8 mouse cellular contexts compared by ENCODE assay signal in genomic region chr11:100814498-100814897, GRCm38 (mm10). TPM values are rescaled to one million over a fixed set of nuclear protein-coding genes. Genes with fewer than 3 reads are reported as not detected.
DNase-seq lines count a peak whose midpoint lies in the region; ATAC-seq and TF ChIP-seq lines count a peak whose summit lies in the region.

No protein-coding gene starts in this region.

- no peaks in the 10 kb centered on the region for H3K36me3 ChIP-seq in heart, postnatal 0 days (replicated peaks; ENCODE audit: control insufficient read depth, insufficient read depth, low read length)
- no peaks in the 10 kb centered on the region for H3K36me3 ChIP-seq in limb, embryonic 13.5 days
- H3K36me3 ChIP-seq in myocyte (ENCODE audit: control insufficient read depth, insufficient read depth), result no peaks in the 10 kb centered on the region
- no peaks in the 10 kb centered on the region for H3K36me3 ChIP-seq in forebrain, embryonic 13.5 days (ENCODE audit: poor library complexity, severe bottlenecking)

- no peaks in the 10 kb centered on the region for H3K79me2 ChIP-seq in myocyte (ENCODE audit: control insufficient read depth, insufficient read depth)

- H3K4me1 ChIP-seq in heart, postnatal 0 days (ENCODE audit: control insufficient read depth, insufficient read depth), result peaks cover 11% of the 10 kb centered on the region
- peaks cover 32% of the 10 kb centered on the region for H3K4me1 ChIP-seq in limb, embryonic 13.5 days
- peaks cover 9% of the 10 kb centered on the region; the same call in 1 of the 2 replicates for H3K4me1 ChIP-seq in forebrain, embryonic 13.5 days

- H3K27ac ChIP-seq in heart, postnatal 0 days (ENCODE audit: low read depth), result peak overlapping the region; percentile 73
- no peak overlapping the region for H3K27ac ChIP-seq in limb, embryonic 13.5 days
- no peak overlapping the region for H3K27ac ChIP-seq in forebrain, embryonic 13.5 days

- ATAC-seq in heart, postnatal 0 days (ENCODE audit: insufficient read depth, low read depth), result peak; percentile 85
- peak; percentile 46; the same call in 1 of the 2 replicates for ATAC-seq in limb, embryonic 13.5 days (ENCODE audit: low FRiP score, low read depth)
- no peak for ATAC-seq in forebrain, embryonic 13.5 days

- no peak for TF ChIP-seq POLR2A in myocyte (IDR thresholded peaks at IDR 0.05; ENCODE audit: insufficient read length, low read depth)

- no peak for TF ChIP-seq EP300 in heart, postnatal 0 days (IDR thresholded peaks at IDR 0.05; ENCODE audit: low read depth)

- no peak overlapping the region for H3K9ac ChIP-seq in heart, postnatal 0 days (replicated peaks; ENCODE audit: low read depth, low read length)
- H3K9ac ChIP-seq in limb, embryonic 13.5 days, result no peak overlapping the region
- H3K9ac ChIP-seq in forebrain, embryonic 13.5 days, result no peak overlapping the region

- no peak overlapping the region for H3ac ChIP-seq in myocyte (ENCODE audit: control insufficient read depth, insufficient read length)

- 20% methylated on average over 13 of the region's 13 CpGs for WGBS in heart, postnatal 0 days
- 60% methylated on average over 13 of the region's 13 CpGs for WGBS in limb, embryonic 13.5 days
- 80% methylated on average over 13 of the region's 13 CpGs for WGBS in forebrain, embryonic 13.5 days

- H3K27me3 ChIP-seq in heart, postnatal 0 days (ENCODE audit: control insufficient read depth, insufficient read depth, low read length), result no peaks in the 10 kb centered on the region
- peaks cover 8% of the 10 kb centered on the region; the same call in 1 of the 2 replicates for H3K27me3 ChIP-seq in limb, embryonic 13.5 days
- no peaks in the 10 kb centered on the region for H3K27me3 ChIP-seq in myocyte (ENCODE audit: control insufficient read depth, insufficient read depth, insufficient read length)
- no peaks in the 10 kb centered on the region for H3K27me3 ChIP-seq in forebrain, embryonic 13.5 days

- peak; percentile 55 for DNase-seq in ZHBTc4 (ENCODE audit: low read depth, low spot score)
- DNase-seq in cerebellum, postnatal 36 days, result peak; percentile 30 to 45
- DNase-seq in heart, postnatal 0 days (ENCODE audit: low spot score), result peak; percentile 82
- peak; percentile 32 for DNase-seq in urinary bladder, postnatal 10 days (ENCODE audit: low spot score)
- no peak for DNase-seq in layer of hippocampus, adult 8-10 months (ENCODE audit: low spot score in 2 of 2)

- no peaks in the 10 kb centered on the region for H3K9me3 ChIP-seq in heart, postnatal 0 days (replicated peaks; ENCODE audit: control insufficient read depth, low read length)
- H3K9me3 ChIP-seq in limb, embryonic 13.5 days, result no peaks in the 10 kb centered on the region
- H3K9me3 ChIP-seq in forebrain, embryonic 13.5 days (replicated peaks), result no peaks in the 10 kb centered on the region

- TF ChIP-seq CTCF in heart, postnatal 0 days (IDR thresholded peaks at IDR 0.05; ENCODE audit: low read depth), result 0 out of 2 replicates have a peak, but pooled peaks have one; percentile 9

- peak overlapping the region; percentile 8; the same call in 1 of the 2 replicates for H3K4me3 ChIP-seq in heart, postnatal 0 days (ENCODE audit: low read depth, low read length)
- H3K4me3 ChIP-seq in limb, embryonic 13.5 days, result no peak overlapping the region
- H3K4me3 ChIP-seq in myocyte, result no peak overlapping the region
- no peak overlapping the region for H3K4me3 ChIP-seq in forebrain, embryonic 13.5 days

- peak overlapping the region; percentile 42 for H3K4me2 ChIP-seq in heart, postnatal 0 days (ENCODE audit: low read depth, low read length)
- H3K4me2 ChIP-seq in limb, embryonic 13.5 days (replicated peaks), result no peak overlapping the region
- peak overlapping the region; percentile 28 for H3K4me2 ChIP-seq in myocyte (ENCODE audit: low read depth)
- H3K4me2 ChIP-seq in forebrain, embryonic 13.5 days, result no peak overlapping the region

TF ChIP-seq in myocyte, 11 proteins besides CTCF, POLR2A, EP300 and RAD21:
- no peak for TF ChIP-seq E2F4 (IDR thresholded peaks at IDR 0.05; ENCODE audit: insufficient read depth)
- TF ChIP-seq MAX (IDR thresholded peaks at IDR 0.05; ENCODE audit: low read depth), result no peak
TF ChIP-seq in myocyte: peak in this region for 0.

RNA-seq across cellular contexts. Expression of gene Stat5b, which starts 36.0 kb away (rescaled TPM):
- 29.2 and 48.2 TPM in 2 replicates for total RNA-seq in heart, postnatal 0 days (2014; rRNA removed; ENCODE audit: low replicate concordance)
- 22.5 and 23.3 TPM in 2 replicates for polyA plus RNA-seq in heart, postnatal 0 days (2015; fragmentation: Nextera tagmentation; extraction: Ambion mirVana)
- polyA plus RNA-seq in limb, embryonic 13.5 days (2015; fragmentation: Nextera tagmentation; extraction: Ambion mirVana), result 18.9 and 19.8 TPM in 2 replicates
- 12.0 TPM for polyA plus RNA-seq in myocyte (2012; fragmentation: generic; extraction: Trizol)
- 11.1 and 14.0 TPM in 2 replicates for polyA plus RNA-seq in forebrain, embryonic 13.5 days (2015; fragmentation: Nextera tagmentation; extraction: Ambion mirVana)
- 10 to 100 TPM; 13.3 to 18.4 (median 15.6) TPM for total RNA-seq in layer of hippocampus, adult 8-10 months (2022)

RNA-seq across cellular contexts. Expression of gene Ghdc, which starts 43.7 kb away (rescaled TPM):
- 8.2 and 13.0 TPM in 2 replicates for total RNA-seq in heart, postnatal 0 days (2014; rRNA removed; ENCODE audit: low replicate concordance)
- polyA plus RNA-seq in heart, postnatal 0 days (2015; fragmentation: Nextera tagmentation; extraction: Ambion mirVana), result 6.8 and 7.0 TPM in 2 replicates
- 6.6 and 8.0 TPM in 2 replicates for polyA plus RNA-seq in limb, embryonic 13.5 days (2015; fragmentation: Nextera tagmentation; extraction: Ambion mirVana)
- 10.4 TPM for polyA plus RNA-seq in myocyte (2012; fragmentation: generic; extraction: Trizol)
- polyA plus RNA-seq in forebrain, embryonic 13.5 days (2015; fragmentation: Nextera tagmentation; extraction: Ambion mirVana), result 1.9 and 2.4 TPM in 2 replicates
- 1 to 10 TPM; 6.2 to 7.7 (median 6.9) TPM for total RNA-seq in layer of hippocampus, adult 8-10 months (2022)

RNA-seq across cellular contexts. Expression of gene Stat5a, which starts 44.7 kb away (rescaled TPM):
- 12.6 and 21.3 TPM in 2 replicates for total RNA-seq in heart, postnatal 0 days (2014; rRNA removed; ENCODE audit: low replicate concordance)
- 9.6 and 11.7 TPM in 2 replicates for polyA plus RNA-seq in heart, postnatal 0 days (2015; fragmentation: Nextera tagmentation; extraction: Ambion mirVana)
- 5.2 and 5.7 TPM in 2 replicates for polyA plus RNA-seq in limb, embryonic 13.5 days (2015; fragmentation: Nextera tagmentation; extraction: Ambion mirVana)
- 27.2 TPM for polyA plus RNA-seq in myocyte (2012; fragmentation: generic; extraction: Trizol)
- polyA plus RNA-seq in forebrain, embryonic 13.5 days (2015; fragmentation: Nextera tagmentation; extraction: Ambion mirVana), result 0.85 and 1.2 TPM in 2 replicates
- total RNA-seq in layer of hippocampus, adult 8-10 months (2022), result 1 to 10 TPM; 2.5 to 3.8 (median 2.8) TPM

RNA-seq across cellular contexts. Expression of gene Hcrt, which starts 51.8 kb away (rescaled TPM):
- total RNA-seq in heart, postnatal 0 days (2014; rRNA removed; ENCODE audit: low replicate concordance), result not detected in 2 replicates
- polyA plus RNA-seq in heart, postnatal 0 days (2015; fragmentation: Nextera tagmentation; extraction: Ambion mirVana), result not detected in 2 replicates
- polyA plus RNA-seq in limb, embryonic 13.5 days (2015; fragmentation: Nextera tagmentation; extraction: Ambion mirVana), result not detected in 2 replicates
- not detected for polyA plus RNA-seq in myocyte (2012; fragmentation: generic; extraction: Trizol)
- polyA plus RNA-seq in forebrain, embryonic 13.5 days (2015; fragmentation: Nextera tagmentation; extraction: Ambion mirVana), result not detected in 2 replicates
- not detected for total RNA-seq in layer of hippocampus, adult 8-10 months (2022)

RNA-seq across cellular contexts. Expression of gene Kcnh4, which starts 54.8 kb away (rescaled TPM):
- not detected in 2 replicates for total RNA-seq in heart, postnatal 0 days (2014; rRNA removed; ENCODE audit: low replicate concordance)
- polyA plus RNA-seq in heart, postnatal 0 days (2015; fragmentation: Nextera tagmentation; extraction: Ambion mirVana), result not detected in 2 replicates
- not detected in 2 replicates for polyA plus RNA-seq in limb, embryonic 13.5 days (2015; fragmentation: Nextera tagmentation; extraction: Ambion mirVana)
- polyA plus RNA-seq in myocyte (2012; fragmentation: generic; extraction: Trizol), result 0.05 TPM
- polyA plus RNA-seq in forebrain, embryonic 13.5 days (2015; fragmentation: Nextera tagmentation; extraction: Ambion mirVana), result 3.4 and 4.6 TPM in 2 replicates
- total RNA-seq in layer of hippocampus, adult 8-10 months (2022), result 1 to 10 TPM; 2.3 to 3.4 (median 2.7) TPM

Comparison
In these comparisons a context has a peak if more than half of its experiments do, and no peak if none do; other contexts are left out.
1. DNase-seq: peak in ZHBTc4 (single experiment), cerebellum, postnatal 36 days (2 of 2), heart, postnatal 0 days (single experiment) and urinary bladder, postnatal 10 days (single experiment); none in layer of hippocampus, adult 8-10 months (0 of 2).
2. H3K4me2 ChIP-seq: peak in heart, postnatal 0 days (single experiment) and myocyte (single experiment); none in limb, embryonic 13.5 days (single experiment) and forebrain, embryonic 13.5 days (single experiment).